Mouse (Mus musculus) spleen, postnatal 14 days (tissue): ENCODE data around the gene Zfp292.
"Not testable (repeated sequence)": the region's sequence is repeated elsewhere in the genome, so short reads cannot be mapped to it uniquely, and the experiment has no call there.

Experiments
- DNase-seq, 2 experiments: peaks; one replicate each; pipeline ENCODE4 v3.0.0; 2021 to 2022; ENCODE audit warnings: low spot score in 2 of 2

Gene Zfp292

DNA sequence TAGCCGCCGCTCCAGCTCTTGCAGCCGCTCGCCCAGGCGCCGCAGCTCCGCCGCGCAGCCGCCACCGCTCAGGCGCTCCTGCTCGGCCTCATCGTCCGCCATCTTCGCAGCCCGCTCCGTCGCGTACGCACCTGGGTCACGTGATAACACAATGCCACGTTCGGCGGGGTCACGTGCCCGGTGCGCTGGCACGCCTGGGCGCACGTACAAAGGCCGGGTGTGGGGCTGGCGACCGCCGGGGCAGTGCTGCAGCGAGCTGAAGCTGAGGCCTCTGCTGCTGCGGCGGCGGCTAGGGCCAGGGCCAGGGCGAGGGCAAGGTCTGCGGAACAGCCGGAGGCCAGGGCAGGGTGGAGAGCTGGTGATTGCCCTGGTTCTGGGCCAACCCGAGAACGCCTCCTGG lies at the start of gene Zfp292:
TSS of gene Zfp292 (minus strand) at position 143 of the 400 bp plus-strand sequence.
- peak; percentile 81 to 87 for DNase-seq

DNA sequence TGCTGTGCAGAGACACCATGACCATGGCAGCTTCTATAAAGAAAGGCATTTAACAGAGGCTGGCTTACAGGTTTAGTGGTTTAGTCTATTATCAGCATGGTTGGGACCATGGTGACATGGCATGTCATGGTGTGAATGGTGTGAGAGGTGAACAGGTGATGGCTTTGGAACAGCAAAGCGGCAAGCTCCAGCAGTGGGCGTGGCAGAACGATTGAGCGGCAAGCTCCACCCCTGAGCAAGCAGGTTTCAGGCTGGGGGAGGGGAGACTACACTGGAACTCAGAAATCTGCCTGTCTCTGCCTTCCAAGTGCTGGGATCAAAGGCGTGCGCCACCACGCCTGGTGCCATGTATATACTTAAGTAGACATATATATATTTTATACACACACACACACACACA lies 45.6 kb upstream of the Zfp292 start:
- DNase-seq: not testable (repeated sequence)

DNA sequence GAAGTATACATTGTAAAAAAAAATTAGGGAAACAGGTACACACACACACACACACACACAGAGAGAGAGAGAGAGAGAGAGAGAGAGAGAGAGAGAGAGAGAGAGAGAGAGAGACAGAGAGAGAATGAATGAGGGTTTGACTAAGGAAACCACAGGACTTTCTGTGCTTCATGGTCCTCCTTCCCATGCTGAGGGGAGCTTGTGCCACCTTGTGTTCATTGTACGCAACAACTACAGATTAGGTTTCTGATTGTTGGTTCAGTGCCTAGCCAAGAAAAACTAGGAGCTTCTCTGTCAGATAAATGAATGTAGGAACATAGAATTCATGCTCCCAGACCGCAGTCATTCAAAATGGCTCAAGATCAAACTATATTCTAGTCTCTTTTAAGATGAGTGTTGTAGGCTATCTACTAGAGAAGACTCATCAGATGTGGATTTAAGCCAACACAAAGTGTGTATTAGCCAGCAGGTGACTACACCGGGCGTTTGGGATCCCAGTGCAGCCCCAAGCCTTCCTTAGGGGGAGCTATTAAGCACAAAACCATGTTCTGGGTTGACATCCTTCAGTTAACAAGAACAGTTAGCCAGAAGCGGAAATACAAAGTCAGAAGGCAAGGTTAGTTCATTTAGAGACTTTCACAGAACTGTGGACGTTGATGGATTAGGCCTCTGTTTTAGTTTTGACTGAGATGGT lies 39.6 kb upstream of the Zfp292 start:
- DNase-seq: peak in 1 of 2 experiments; percentile 13

DNA sequence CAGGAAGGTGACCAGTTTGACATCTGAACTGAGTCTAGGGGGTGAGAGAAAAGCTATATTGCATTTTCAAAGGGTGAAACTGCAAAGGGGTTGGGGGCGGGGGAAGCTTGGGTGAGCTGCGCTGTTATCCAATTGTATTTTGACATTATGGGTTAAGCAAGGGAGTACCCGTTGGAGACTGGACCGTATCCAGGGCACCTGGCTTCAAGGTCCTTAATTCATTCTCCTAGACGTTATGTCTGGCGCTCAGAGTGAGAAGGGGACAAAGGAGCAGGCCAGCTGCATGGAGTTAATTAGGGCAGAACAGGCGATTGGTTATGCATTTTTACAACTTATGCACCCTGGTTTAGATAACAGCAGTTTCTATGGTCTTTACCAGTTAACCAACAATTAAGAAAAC lies 34.6 kb upstream of the Zfp292 start:
- DNase-seq: no peak

DNA sequence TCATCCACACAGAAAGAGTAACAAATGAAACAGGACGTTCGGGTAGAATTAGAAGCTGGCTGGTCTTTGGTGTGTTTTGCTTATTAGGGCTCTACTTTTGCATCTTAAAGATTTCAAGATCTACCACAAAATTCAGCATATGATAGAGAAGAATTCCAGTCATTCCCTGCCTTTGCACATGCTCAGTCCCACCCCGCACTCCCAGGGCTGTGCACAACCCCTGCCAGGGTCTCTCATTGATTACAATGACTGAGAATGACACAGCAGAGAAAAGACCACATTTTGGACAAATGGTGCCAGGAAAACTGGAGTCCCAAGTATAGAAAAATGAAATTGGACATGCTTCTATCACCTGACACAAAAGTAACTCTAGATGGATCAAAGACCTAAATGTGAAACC lies 29.4 kb upstream of the Zfp292 start:
- DNase-seq: no peak

DNA sequence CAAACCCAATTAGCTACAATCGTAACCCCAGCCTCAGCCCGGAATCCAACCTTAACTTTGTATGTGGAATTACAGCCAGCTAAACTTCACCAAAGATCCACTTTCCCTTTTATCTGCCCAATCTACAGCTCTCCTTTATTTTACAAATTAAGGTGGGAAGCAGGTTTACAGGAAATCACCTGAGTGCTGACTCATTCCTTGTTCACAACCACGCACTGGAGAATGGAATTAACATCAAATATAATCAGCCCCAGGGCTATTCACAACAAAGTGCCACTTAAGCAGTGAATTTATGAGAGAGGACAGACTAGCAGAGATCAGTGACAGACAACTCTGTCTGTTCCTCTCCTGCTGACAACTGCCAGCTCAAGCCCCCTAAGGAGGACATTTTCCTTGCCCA lies 28.6 kb upstream of the Zfp292 start:
- no peak for DNase-seq

DNA sequence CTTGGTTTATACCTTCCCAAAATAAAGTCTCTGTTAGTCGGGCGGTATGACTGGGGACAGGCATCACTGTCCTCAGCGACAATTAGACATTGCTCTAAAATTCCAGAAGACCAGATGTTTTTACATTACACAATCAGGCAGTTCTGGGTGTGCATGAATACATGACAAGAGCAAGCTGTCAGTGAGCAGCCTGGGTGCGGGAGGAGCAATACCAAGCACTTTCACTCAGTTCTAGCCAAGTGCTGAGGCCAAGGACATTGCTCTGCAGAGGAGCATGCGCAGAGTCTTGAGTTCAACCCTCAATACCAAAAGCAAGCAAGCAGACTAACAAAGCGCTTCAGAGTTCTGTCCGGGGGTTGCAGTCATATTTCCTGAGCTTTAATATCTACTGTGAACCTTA lies 25.4 kb upstream of the Zfp292 start:
- DNase-seq: no peak

DNA sequence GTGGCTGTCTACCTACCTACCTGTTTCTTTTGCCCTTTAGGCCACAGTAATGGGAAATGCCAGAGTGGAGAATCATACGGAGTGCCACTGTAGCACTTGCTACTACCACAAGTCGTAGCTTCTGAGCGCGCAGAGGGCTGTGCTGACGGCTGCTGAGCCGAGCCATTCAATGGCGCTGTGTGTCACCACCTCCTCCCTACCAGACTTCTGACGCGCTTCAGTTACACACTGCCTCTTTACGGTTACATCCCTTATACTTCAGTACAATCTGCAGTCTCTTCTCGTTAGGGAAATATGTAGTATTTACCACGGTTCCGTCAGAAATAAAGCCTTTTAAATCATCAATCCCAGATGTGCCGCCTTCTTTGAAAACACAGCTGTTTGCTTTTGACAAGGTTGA lies 24.3 kb upstream of the Zfp292 start:
- DNase-seq: no peak

DNA sequence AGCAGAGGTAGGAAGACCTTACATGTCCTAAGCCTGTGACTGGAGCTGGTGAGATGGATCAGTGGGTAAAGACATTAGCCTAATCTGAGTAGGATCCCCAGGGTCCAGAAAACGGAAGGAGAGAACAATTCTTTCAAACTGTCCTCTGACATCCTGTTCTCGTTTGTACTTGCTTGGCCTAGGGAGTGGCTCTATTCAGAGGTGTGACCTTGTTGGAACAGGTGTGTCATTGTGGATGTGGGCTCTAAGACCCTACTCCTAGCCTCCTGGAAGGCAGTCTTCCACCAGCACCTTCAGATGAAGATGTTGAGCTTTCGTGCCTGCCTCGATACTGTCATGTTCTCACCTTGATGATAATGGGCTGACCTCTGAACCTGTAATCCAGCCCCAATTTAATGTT lies 23.4 kb upstream of the Zfp292 start:
- no peak for DNase-seq

DNA sequence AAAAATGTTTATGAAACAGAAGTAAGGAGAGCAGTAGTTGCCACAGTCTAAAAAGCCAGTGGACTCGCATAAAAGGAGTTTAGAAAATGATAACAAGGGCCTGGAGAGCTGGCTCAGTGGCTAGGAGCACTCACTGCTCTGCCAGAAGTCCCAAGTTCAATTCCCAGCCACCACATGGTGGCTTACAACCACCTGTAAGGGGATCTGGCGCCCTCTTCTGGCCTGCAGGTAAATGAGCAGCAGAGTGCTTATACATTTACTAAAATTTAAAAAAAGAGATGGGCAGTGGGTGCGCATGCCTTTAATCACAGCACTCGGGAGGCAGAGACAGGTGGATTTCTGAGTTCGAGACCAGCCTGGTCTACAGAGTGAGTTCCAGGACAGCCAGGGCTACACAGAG lies 22.6 kb upstream of the Zfp292 start:
- DNase-seq: peak in 1 of 2 experiments; percentile 21

DNA sequence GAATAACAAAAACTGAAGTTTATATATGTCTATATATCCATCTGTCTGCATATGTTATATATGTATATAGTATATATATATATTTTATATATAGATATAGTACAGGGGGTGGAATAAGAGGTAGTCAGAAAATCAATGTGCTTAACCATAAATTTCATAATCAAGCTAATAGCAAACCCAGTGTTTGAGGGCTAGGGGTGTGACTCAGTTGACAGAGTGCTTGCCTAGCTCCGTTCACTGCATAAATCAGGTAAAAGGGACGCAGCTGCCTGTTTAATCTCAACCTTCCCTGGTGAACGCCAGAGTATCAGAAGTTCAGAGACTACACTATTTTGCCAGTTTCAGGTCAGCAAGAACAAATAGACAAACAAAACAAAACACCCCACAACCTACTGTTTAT lies 18.8 kb upstream of the Zfp292 start:
- DNase-seq: not testable (repeated sequence)

DNA sequence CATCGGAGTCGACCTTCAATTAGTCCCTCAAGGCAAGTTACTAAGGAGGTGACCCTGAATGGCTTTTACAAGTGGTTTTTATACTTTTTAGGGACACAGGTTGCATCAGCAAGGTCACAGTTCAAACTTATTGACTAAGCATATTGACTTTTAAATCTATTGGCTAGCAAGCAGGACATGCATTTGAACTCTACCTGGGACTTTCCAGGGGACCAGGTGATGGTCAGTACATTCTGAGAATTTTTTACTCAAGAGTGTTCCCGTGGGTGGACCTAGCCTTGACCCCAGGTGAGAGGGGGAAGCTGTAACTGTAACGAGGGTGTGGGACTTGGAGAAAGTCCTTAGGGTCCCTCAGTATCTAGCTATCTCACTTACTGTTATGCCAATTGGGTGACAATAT lies 18.4 kb upstream of the Zfp292 start:
- DNase-seq: no peak

DNA sequence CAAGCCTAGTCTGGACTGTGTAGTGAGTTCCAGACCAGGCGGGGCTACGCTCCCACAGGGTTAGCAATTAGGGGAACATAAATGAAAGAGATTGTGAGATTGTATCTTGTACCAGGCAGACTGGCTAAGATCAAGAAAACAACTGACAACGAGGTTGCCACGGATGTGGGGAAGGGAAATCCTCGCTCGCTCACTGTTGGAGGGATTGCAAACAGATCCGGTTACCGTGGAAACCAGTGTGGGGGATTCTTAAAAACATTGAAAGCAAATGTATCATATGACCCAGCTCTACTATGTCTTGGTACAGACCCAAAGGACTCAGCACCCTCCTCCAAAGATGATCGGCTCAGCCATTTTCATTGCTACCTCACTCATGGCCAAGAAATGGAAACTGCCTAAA lies 17.4 kb upstream of the Zfp292 start:
- DNase-seq: no peak

DNA sequence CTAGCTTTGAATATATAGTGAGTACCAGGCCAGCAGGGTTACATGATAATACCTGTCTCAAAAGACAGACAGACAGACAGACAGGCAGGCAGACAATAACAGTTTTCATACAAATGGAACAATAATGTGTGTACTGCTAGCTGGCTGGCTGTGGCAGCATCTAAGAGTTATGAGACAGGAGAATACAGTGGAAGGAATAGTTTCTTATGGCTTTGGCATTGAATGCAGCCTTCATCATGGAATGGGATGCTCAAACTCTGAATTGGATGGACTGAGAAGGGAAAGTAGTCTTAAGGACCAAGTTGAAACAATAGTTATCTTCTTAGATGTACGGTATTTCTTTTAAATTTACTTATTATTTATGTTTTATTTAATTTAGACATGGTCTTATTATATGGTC lies 16.6 kb upstream of the Zfp292 start:
- DNase-seq: no peak

DNA sequence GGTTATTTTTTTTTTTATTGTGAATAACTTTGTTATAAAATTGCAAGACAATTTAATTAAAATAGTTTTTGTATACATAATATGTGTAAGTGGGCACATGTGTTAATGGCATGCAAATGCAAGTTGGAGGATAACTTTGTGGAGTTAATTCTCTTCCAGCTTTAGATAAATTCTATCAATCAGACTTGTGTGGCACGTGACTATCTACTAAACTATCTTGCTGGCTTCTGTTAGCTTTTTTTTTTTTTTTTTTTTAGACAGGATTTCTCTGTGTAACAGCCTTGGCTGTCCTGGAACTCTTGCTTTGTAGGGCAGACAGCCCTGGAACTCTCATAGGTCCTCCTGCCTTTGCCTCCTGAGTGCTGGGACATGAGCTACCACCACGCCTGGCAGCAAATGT lies 15.7 kb upstream of the Zfp292 start:
- no peak for DNase-seq

DNA sequence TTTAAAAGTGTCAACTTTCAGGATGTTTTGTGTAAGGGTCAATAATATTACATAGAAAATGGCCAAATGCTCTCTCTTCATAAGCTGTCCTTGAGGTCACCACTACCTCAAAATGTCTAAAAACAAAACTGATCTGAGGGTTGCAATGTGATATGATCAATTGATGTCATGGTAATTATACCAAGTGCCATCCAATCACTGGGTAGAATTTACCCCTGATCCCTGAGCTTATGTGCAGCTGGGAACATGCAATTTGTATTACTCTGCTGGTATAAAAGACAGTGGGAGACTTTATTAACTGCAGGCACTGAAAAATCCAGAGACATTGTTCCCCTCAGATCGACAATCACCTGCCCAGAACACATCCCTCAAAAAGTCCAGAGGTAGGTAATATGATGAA lies 10.7 kb upstream of the Zfp292 start, which contains the start of gene Cga:
TSS of gene Cga (plus strand) at position 301 of the 400 bp plus-strand sequence.
- no peak for DNase-seq

DNA sequence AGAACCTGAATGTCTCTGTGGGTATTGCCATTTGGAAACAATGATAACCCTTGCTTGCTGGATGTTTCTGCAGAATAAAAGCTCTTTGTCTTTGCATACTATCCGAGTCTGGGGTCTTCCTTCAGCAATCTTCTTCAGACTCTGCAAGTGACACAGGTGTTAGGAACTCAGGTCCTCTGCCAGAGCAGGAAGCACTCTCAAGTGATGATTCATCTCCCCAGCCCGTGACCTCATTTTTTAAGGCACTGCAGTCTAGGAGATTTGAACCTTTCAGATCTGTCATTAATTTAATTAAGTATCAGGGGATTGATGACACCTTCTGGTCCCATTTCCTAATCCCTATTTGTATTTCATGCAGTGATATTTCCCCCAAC lies 7.0 kb upstream of the Zfp292 start:
- DNase-seq: no peak

DNA sequence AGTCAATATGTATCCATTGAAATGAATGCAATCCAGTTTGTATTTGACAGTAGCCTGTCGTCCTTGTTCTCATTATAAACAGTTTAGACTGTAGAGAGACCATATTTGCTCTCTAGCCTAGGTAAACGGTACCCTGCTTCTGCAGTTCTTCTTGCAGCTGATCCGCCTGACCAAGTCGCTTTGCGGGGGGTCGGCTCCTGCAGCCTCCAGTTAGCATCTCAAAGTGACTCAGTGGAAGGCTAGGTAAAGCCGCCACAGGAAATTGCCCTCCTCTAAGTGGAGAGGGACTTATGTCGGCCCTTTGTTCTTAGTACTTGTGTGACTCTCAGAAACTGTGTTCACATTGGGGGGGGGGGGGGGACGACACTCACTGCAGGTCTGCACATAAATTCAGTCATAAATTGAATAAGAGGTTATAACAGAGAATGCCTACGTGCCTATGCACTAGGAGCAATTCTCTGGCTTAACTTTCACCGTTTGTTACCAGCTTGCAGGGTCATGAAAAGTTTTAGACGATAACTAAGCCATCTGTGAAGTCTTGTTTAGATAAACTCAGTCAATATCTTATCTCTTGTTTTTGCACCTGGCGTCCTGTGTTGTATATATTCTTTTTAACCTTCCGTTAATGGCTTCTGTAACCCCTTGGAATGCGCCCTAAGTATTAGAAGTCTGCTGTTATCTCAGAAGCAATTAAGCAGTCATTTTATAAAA lies 6.5 kb upstream of the Zfp292 start:
- no peak for DNase-seq

DNA sequence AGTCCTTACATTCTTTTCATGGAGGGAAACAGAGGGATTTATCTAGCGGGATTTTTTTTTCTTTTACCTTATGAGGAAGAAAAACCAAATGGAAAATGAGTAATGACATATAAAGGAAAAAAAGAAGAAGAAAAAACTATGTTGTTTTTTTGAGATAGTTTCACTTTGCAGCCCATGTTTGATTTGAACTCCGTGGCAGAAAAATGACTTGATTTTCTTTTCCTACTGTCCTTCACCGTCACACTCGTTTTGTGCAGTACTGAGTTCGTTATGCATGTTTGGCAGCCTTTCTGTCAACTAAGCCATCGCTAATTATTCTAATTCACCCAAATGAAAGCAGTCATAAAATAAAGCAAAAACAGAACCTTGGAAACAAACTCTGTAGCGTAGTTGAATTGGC lies 4.5 kb upstream of the Zfp292 start:
- no peak for DNase-seq

DNA sequence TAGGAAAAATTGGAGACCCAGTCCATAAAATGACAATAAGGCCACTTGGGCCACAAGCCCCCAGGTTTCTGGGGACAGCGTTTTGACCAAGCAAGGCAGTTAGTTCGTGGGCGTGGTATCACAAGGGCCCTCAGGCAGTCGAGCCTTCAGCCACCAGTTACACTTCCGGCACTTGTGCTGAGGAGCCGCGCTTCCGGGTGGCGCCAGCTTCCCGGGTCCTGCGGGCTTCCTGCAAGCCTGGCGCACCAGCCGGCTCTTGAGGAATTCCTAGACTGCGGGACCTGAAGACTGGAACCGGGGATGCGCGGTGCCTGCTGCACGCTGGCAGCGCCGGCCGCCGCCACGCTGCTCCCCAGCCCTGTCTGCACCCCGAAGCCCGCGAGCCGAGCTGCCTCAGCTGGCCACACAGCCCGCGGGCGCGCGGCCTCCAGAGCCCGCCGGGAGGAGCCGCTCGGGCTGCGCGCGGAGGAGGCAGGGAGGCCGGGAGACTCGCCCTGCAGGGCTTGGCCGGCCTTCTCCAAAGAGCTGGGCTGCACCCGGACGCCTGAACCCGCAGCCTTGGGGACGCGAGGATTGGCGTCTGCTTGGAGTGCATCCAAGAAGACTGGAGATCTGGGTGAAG lies 3.8 kb upstream of the Zfp292 start:
- peak; percentile 67 to 73 for DNase-seq

DNA sequence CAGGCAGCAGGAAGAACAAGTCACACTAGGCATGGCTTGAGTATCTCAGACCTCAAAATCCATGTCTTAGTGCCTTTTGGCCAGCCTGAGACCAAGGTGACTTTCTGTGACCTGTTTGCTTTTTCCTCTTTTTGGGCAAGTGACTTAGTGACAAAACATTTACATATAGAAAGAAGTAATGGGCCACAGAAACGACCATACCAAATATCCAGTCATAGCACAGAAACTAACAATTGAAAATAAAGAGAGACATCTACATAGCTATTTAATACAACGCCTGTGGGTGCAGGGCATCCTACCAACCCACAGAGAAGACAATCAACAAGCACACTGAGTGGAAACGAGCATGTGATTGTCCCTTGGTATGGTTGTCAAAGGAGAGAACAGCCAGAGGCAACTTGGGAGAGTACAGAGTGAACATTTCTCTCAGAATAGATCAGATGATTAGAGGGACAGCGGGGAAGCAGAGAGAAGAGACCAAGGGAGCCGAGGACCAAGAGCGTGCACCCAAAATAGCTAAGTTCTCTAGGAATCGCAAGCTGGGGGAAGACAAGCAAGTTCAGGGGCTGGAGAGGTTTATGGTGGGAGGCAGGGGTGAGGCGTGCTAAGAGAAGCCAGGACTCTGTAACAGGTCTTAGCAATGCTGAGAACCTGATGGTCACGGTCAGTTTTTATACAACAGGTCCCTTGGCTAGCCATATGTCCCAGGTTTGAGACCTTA lies 3.0 kb upstream of the Zfp292 start:
- DNase-seq: no peak

DNA sequence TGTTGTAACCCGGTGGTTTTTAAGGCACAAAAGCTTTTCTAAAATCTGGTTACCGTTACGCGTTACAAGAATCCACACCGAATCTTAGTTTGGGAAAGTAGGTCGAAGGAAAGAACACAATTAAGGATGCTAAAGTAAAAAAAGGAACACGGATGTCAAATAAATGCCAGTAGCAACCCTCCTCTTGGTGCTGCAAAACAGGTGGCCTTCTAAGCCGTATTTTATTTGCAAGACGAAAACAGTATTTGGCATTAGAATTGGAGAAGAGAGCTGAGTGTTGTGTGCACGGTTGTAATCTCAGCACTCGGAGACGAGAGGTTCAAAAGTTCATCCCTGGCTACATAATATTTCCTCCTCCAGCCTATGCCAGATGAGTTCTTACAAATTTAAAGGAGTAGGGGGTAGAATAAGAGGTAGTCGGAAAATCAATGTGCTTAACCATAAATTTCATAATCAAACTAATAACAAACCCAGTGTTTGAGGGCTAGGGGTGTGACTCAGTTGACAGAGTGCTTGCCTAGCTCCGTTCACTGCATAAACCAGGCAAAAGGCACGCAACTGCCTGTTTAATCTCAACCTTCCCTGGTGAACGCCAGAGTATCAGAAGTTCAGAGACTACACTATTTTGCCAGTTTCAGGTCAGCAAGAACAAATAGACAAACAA lies 738 bp upstream of the Zfp292 start:
- DNase-seq: no peak
